Mouse (Mus musculus): ENCODE measurements around the gene Fscn1. TPM values are rescaled to one million over a fixed set of nuclear protein-coding genes. Genes with fewer than 3 reads are reported as not detected.

Fscn1 gene
- total and polyA plus RNA-seq, 2 experiments: 2.0 to 4.4 TPM

DNA sequence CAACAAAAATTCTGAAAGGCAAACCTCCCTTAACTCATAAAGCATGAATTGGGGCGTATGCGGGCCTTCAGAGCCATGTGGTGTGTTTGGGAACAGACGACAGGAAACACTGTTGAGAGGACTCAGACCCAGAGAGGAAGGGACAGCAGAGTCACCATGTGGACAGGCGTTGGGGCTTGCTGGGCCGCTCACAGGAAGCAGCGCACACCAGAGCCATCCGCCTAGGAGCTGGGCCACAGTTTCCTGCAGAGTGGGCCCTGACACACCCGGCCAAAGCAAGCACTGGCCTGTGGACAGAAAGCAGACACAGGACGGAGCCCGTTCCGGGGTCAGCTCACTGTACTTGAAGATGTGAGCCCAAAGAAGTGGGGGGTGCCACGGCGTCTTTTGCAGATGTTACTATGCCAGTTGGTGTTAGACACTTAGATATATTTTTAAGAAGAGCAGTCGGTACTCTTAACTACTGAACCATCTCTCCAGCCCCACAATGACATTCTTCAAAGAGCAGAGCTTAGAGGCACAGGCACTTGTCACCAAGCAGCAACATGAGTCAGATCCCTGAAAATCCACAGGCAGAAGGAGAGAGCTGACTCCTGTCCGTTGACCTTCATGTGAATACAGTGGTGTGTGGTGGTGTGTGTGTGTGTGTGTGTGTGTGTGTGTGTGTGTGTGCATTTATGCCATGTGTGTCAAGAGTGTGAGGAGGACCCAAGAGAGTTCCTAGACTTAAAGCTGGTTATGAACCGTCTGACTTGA, 22.1 kb downstream of the Fscn1 start:
- H3K27ac ChIP-seq (replicated peaks; ENCODE audit: insufficient read depth, low read depth, low read length): no peak overlapping the region
- H3K9ac ChIP-seq (ENCODE audit: low read depth, low read length): no peak overlapping the region
- no peak for DNase-seq (ENCODE audit: extremely low read depth, low read depth, low spot score)
- no peaks in the 10 kb centered on the region for H3K79me2 ChIP-seq (ENCODE audit: control insufficient read depth, insufficient read depth, low read length)
- peaks cover 2% of the 10 kb centered on the region; the same call in 1 of the 2 replicates for H3K4me1 ChIP-seq (ENCODE audit: control insufficient read depth, insufficient read depth, low read length)
- H3K27me3 ChIP-seq (ENCODE audit: control insufficient read depth, insufficient read depth, low read length): peaks cover 2% of the 10 kb centered on the region; the same call in 1 of the 2 replicates
- TF ChIP-seq POLR2A (IDR thresholded peaks at IDR 0.05; ENCODE audit: extremely low read depth, insufficient read depth, low read length) (no peak), CTCF (IDR thresholded peaks at IDR 0.05; ENCODE audit: low read depth, low read length) (no peak)
- no peaks in the 10 kb centered on the region for H3K36me3 ChIP-seq (ENCODE audit: control insufficient read depth, insufficient read depth, low read length)
- H3K4me3 ChIP-seq (ENCODE audit: insufficient read depth, low read depth, low read length): no peak overlapping the region
- 77% methylated on average over 16 of the region's 16 CpGs for WGBS

DNA sequence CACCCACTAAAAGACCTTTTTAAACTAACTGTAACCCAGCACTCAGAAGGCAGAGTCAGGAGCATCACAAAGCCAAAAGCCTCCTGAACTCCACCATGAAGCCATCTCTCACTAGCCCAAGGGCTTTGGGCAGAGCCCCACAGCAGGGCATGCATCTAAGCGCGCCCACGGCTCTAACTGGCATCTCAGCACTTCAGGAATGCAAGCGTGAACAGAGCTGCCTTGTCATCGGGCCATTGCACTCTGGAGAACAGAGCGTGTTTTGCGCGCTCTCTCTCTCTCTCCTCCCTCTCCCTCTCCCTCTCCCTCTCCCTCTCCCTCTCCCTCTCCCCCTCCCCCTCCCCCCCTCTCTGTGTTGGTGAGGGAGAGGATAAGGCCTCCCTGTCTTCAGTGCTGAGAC, 23.0 kb downstream of the Fscn1 start:
- no peak overlapping the region for H3K9ac ChIP-seq (ENCODE audit: low read depth, low read length)
- 86% methylated on average over 8 of the region's 8 CpGs for WGBS
- DNase-seq (ENCODE audit: extremely low read depth, low read depth, low spot score): no peak
- TF ChIP-seq CTCF (IDR thresholded peaks at IDR 0.05; ENCODE audit: low read depth, low read length) (no peak), POLR2A (IDR thresholded peaks at IDR 0.05; ENCODE audit: extremely low read depth, insufficient read depth, low read length) (no peak)
- H3K27me3 ChIP-seq (ENCODE audit: control insufficient read depth, insufficient read depth, low read length): peaks cover 2% of the 10 kb centered on the region; the same call in 1 of the 2 replicates
- peaks cover 2% of the 10 kb centered on the region; the same call in 1 of the 2 replicates for H3K4me1 ChIP-seq (ENCODE audit: control insufficient read depth, insufficient read depth, low read length)
- H3K79me2 ChIP-seq (ENCODE audit: control insufficient read depth, insufficient read depth, low read length): no peaks in the 10 kb centered on the region
- H3K27ac ChIP-seq (replicated peaks; ENCODE audit: insufficient read depth, low read depth, low read length): no peak overlapping the region
- no peak overlapping the region for H3K4me3 ChIP-seq (ENCODE audit: insufficient read depth, low read depth, low read length)
- H3K36me3 ChIP-seq (ENCODE audit: control insufficient read depth, insufficient read depth, low read length): no peaks in the 10 kb centered on the region

DNA sequence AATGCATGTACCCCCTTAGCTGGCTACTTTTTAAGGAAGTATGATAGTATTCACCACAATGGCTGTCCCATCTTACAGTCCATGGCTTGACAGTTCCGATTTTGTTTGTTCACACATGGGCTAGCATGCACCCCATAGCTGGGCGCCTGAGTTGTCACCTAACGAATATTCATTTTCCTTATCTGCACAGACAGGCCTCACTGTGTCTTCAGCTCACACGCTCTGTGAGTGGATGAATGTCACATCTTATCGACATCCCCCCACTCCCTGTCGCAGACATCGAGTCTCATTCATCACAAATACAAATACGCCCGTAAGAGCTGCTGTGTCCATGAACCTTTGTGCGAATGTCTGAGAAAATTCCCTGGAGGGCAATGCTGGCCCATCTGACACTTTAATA, 24.1 kb downstream of the Fscn1 start:
- 93% methylated on average over 10 of the region's 10 CpGs for WGBS
- Histone ChIP-seq H3K9ac (ENCODE audit: low read depth, low read length) (no peak overlapping the region), H3K4me3 (ENCODE audit: insufficient read depth, low read depth, low read length) (no peak overlapping the region), H3K36me3 (ENCODE audit: control insufficient read depth, insufficient read depth, low read length) (no peaks in the 10 kb centered on the region), H3K4me1 (ENCODE audit: control insufficient read depth, insufficient read depth, low read length) (peaks cover 2% of the 10 kb centered on the region; the same call in 1 of the 2 replicates), H3K27ac (replicated peaks; ENCODE audit: insufficient read depth, low read depth, low read length) (no peak overlapping the region), H3K27me3 (ENCODE audit: control insufficient read depth, insufficient read depth, low read length) (no peaks in the 10 kb centered on the region), H3K79me2 (ENCODE audit: control insufficient read depth, insufficient read depth, low read length) (no peaks in the 10 kb centered on the region)
- no peak for TF ChIP-seq CTCF (IDR thresholded peaks at IDR 0.05; ENCODE audit: low read depth, low read length)
- TF ChIP-seq POLR2A (IDR thresholded peaks at IDR 0.05; ENCODE audit: extremely low read depth, insufficient read depth, low read length): no peak
- DNase-seq (ENCODE audit: extremely low read depth, low read depth, low spot score): no peak

DNA sequence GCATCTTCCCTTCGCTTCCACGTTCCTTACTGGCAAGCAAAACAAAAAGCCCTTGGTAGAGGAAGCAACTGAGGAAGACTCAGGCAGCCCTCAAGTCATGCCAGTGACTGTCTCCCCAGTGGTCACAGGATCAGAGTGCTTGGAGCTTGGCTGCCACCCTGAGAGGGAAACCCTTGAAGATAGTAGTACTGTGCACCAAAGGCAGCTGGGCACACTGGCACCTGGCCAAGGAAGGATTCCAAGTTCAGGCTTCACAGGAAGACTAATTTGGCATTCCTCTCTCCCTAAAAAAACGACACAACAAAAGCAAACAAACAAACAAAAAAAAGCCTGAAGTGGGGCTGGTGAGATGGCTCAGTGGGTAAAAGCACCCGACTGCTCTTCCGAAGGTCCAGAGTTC, 28.4 kb downstream of the Fscn1 start:
- H3K27me3 ChIP-seq (ENCODE audit: control insufficient read depth, insufficient read depth, low read length): no peaks in the 10 kb centered on the region
- H3K4me1 ChIP-seq (ENCODE audit: control insufficient read depth, insufficient read depth, low read length): no peaks in the 10 kb centered on the region
- H3K36me3 ChIP-seq (ENCODE audit: control insufficient read depth, insufficient read depth, low read length): no peaks in the 10 kb centered on the region; the same call in 1 of the 2 replicates
- H3K4me3 ChIP-seq (ENCODE audit: insufficient read depth, low read depth, low read length): no peak overlapping the region
- no peak overlapping the region for H3K27ac ChIP-seq (replicated peaks; ENCODE audit: insufficient read depth, low read depth, low read length)
- TF ChIP-seq CTCF (IDR thresholded peaks at IDR 0.05; ENCODE audit: low read depth, low read length) (no peak), POLR2A (IDR thresholded peaks at IDR 0.05; ENCODE audit: extremely low read depth, insufficient read depth, low read length) (no peak)
- DNase-seq (ENCODE audit: extremely low read depth, low read depth, low spot score): no peak
- 72% methylated on average over 5 of the region's 5 CpGs for WGBS
- no peaks in the 10 kb centered on the region for H3K79me2 ChIP-seq (ENCODE audit: control insufficient read depth, insufficient read depth, low read length)
- H3K9ac ChIP-seq (ENCODE audit: low read depth, low read length): no peak overlapping the region

DNA sequence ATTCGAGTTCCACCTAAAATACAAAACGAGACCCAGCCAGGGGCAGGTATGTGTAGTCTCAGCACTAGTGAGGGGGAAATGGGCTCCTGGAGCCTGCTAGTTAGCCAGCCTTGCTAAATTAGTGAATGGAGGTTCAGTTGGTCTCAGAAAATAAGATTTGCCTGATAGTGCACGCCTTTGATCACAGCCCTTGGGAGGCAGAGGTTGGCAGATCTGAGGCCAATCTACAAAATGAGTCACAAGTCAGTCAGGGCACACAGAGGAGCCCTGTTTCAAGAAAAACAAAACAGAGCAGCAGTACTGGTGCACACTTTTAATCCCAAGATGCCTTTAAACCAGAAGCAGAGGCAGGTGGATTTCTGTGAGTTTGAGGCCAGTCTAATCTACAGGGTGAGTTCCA, 29.0 kb downstream of the Fscn1 start:
- Histone ChIP-seq H3K36me3 (ENCODE audit: control insufficient read depth, insufficient read depth, low read length) (no peaks in the 10 kb centered on the region; the same call in 1 of the 2 replicates), H3K9ac (ENCODE audit: low read depth, low read length) (no peak overlapping the region), H3K79me2 (ENCODE audit: control insufficient read depth, insufficient read depth, low read length) (no peaks in the 10 kb centered on the region), H3K4me1 (ENCODE audit: control insufficient read depth, insufficient read depth, low read length) (no peaks in the 10 kb centered on the region), H3K4me3 (ENCODE audit: insufficient read depth, low read depth, low read length) (no peak overlapping the region), H3K27ac (replicated peaks; ENCODE audit: insufficient read depth, low read depth, low read length) (no peak overlapping the region), H3K27me3 (ENCODE audit: control insufficient read depth, insufficient read depth, low read length) (no peaks in the 10 kb centered on the region)
- no peak for DNase-seq (ENCODE audit: extremely low read depth, low read depth, low spot score)
- 94% methylated on average over 3 of the region's 3 CpGs for WGBS
- no peak for TF ChIP-seq CTCF (IDR thresholded peaks at IDR 0.05; ENCODE audit: low read depth, low read length)
- no peak for TF ChIP-seq POLR2A (IDR thresholded peaks at IDR 0.05; ENCODE audit: extremely low read depth, insufficient read depth, low read length)

DNA sequence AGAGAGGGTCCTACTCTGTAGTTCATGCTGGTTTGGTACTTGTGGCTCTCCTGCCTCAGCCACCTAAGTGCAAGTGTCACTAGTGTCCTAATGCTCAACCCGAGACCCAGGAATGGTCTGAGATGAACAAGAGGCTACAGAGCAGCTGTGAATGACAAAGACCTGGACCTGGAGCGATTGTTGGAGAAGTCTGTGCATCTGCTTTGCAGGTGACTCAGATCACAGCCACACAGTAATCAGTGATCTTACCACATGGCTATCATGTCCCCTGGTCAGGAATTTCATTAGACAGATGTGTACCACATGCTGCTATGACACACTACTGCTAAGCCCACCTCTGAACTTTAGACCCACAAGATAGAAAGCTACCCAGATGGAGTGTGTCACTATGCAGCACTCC, 34.6 kb downstream of the Fscn1 start:
- Histone ChIP-seq H3K4me1 (ENCODE audit: control insufficient read depth, insufficient read depth, low read length) (peaks cover 5% of the 10 kb centered on the region), H3K4me3 (ENCODE audit: insufficient read depth, low read depth, low read length) (no peak overlapping the region), H3K36me3 (ENCODE audit: control insufficient read depth, insufficient read depth, low read length) (no peaks in the 10 kb centered on the region; the same call in 1 of the 2 replicates), H3K79me2 (ENCODE audit: control insufficient read depth, insufficient read depth, low read length) (no peaks in the 10 kb centered on the region), H3K27ac (replicated peaks; ENCODE audit: insufficient read depth, low read depth, low read length) (no peak overlapping the region), H3K27me3 (ENCODE audit: control insufficient read depth, insufficient read depth, low read length) (no peaks in the 10 kb centered on the region), H3K9ac (ENCODE audit: low read depth, low read length) (no peak overlapping the region)
- no peak for DNase-seq (ENCODE audit: extremely low read depth, low read depth, low spot score)
- no peak for TF ChIP-seq POLR2A (IDR thresholded peaks at IDR 0.05; ENCODE audit: extremely low read depth, insufficient read depth, low read length)
- no peak for TF ChIP-seq CTCF (IDR thresholded peaks at IDR 0.05; ENCODE audit: low read depth, low read length)
- WGBS: 95% methylated on average over 2 of the region's 2 CpGs
